Mouse (Mus musculus) CH12.LX (cell line): ENCODE measurements at regions not wholly inside any gene's neighbourhood (a gene's known extent, or its start where the extent isn't known, plus 50 kb on each side); places are given as distances from the start of the nearest gene placed in this dataset.

Source experiments
- DNase-seq: peaks from one replicate; pipeline ENCODE4 v3.0.0-alpha.2; 2013; ENCODE audit errors: extremely low read depth
- H3K27ac ChIP-seq: 2 replicates; pipeline ENCODE4 v1.5.1; 2012; ENCODE audit warnings: low read depth, mild to moderate bottlenecking, control low read depth, moderate library complexity; ENCODE audit not compliant: insufficient read depth
- H3K27me3 ChIP-seq: replicated peaks from 2 replicates; pipeline ENCODE3; 2012; ENCODE audit warnings: inconsistent platforms
- H3K36me3 ChIP-seq, 2 experiments: replicated peaks in 1 of 2; 2 replicates each; pipeline versions ENCODE3 to v1.6.1; 2012; ENCODE audit warnings: inconsistent platforms in 1 of 2, low read length in 1 of 2, mild to moderate bottlenecking in 1 of 2, mixed read lengths in 1 of 2, moderate library complexity in 1 of 2; ENCODE audit not compliant: control insufficient read depth in 1 of 2, insufficient read depth in 1 of 2
- H3K4me1 ChIP-seq, 2 experiments: 2 replicates each; pipeline ENCODE4 v1.6.1; 2012; ENCODE audit warnings: inconsistent platforms in 1 of 2, moderate library complexity in 1 of 2; ENCODE audit not compliant: insufficient read depth in 2 of 2, control insufficient read depth in 1 of 2
- H3K4me2 ChIP-seq: 2 replicates; pipeline ENCODE4 v1.6.1; 2012; ENCODE audit warnings: low read depth, mild to moderate bottlenecking, control low read depth; ENCODE audit not compliant: poor library complexity, insufficient read depth, severe bottlenecking
- H3K4me3 ChIP-seq, 3 experiments: fragments of 150-350 bp in 1 of 3; sonication (generic) in 1 of 3; replicated peaks in 1 of 3; 2 replicates each; pipeline versions ENCODE3 to v1.5.1; 2011 to 2012; ENCODE audit warnings: low read depth in 2 of 3, low read length in 2 of 3, mild to moderate bottlenecking in 2 of 3, moderate library complexity in 2 of 3, control low read depth in 1 of 3, improper control_type of control experiment in 1 of 3, inconsistent platforms in 1 of 3, mixed read lengths in 1 of 3; ENCODE audit not compliant: poor library complexity in 1 of 3
- H3K79me2 ChIP-seq: replicated peaks from 2 replicates; pipeline ENCODE4 v1.6.1; 2012; ENCODE audit warnings: mild to moderate bottlenecking, moderate library complexity; ENCODE audit not compliant: control insufficient read depth, poor library complexity, insufficient read depth, severe bottlenecking; ENCODE audit errors: extremely low read depth
- H3K9ac ChIP-seq: 2 replicates; pipeline ENCODE4 v1.6.1; 2012; ENCODE audit warnings: low read depth, mild to moderate bottlenecking, control low read depth, moderate library complexity; ENCODE audit not compliant: insufficient read depth
- H3K9me3 ChIP-seq: replicated peaks from 2 replicates; pipeline ENCODE3; 2012; ENCODE audit warnings: low read length, inconsistent platforms, mixed read lengths
- BHLHE40 ChIP-seq: IDR thresholded peaks from 2 replicates; pipeline ENCODE4 v1.6.1; 2011; ENCODE audit warnings: mild to moderate bottlenecking, low read depth, low read length, improper control_type of control experiment
- ELF1 ChIP-seq: IDR thresholded peaks from 2 replicates; pipeline ENCODE4 v1.6.1; 2014; ENCODE audit warnings: low read depth, mild to moderate bottlenecking, inconsistent platforms, low read length, improper control_type of control experiment
- EP300 ChIP-seq: IDR thresholded peaks from 2 replicates; pipeline ENCODE4 v1.6.1; 2011; ENCODE audit warnings: low read length, improper control_type of control experiment
- GABPA ChIP-seq: IDR thresholded peaks from 2 replicates; pipeline ENCODE4 v1.6.1; 2012; ENCODE audit warnings: low read depth, low read length, improper control_type of control experiment, inconsistent platforms; ENCODE audit not compliant: insufficient replicate concordance
- JUN ChIP-seq: IDR thresholded peaks from 2 replicates; pipeline ENCODE4 v1.6.1; 2011; ENCODE audit warnings: low read depth, mild to moderate bottlenecking, low read length, improper control_type of control experiment, moderate library complexity; ENCODE audit not compliant: insufficient read depth
- KAT2A ChIP-seq: IDR thresholded peaks from 2 replicates; pipeline ENCODE4 v1.6.1; 2012; ENCODE audit warnings: low read length, improper control_type of control experiment, inconsistent platforms; ENCODE audit not compliant: insufficient replicate concordance
- MAX ChIP-seq: IDR thresholded peaks from 2 replicates; pipeline ENCODE4 v1.6.1; 2011; ENCODE audit warnings: low read length, improper control_type of control experiment
- MAZ ChIP-seq: IDR thresholded peaks from 2 replicates; pipeline ENCODE4 v1.6.1; 2012; ENCODE audit warnings: low read depth, mild to moderate bottlenecking, inconsistent platforms, low read length, improper control_type of control experiment, moderate library complexity
- MEF2A ChIP-seq: IDR thresholded peaks from 2 replicates; pipeline ENCODE4 v1.6.1; 2014; ENCODE audit warnings: low read depth, mild to moderate bottlenecking, inconsistent platforms, low read length, improper control_type of control experiment, borderline replicate concordance
- MXI1 ChIP-seq: IDR thresholded peaks from 2 replicates; pipeline ENCODE4 v1.6.1; 2011; ENCODE audit warnings: mild to moderate bottlenecking, low read depth, low read length, improper control_type of control experiment
- NELFE ChIP-seq: IDR thresholded peaks from 2 replicates; pipeline ENCODE4 v1.6.1; 2011; ENCODE audit warnings: low read depth, low read length, improper control_type of control experiment
- NRF1 ChIP-seq: IDR thresholded peaks from 2 replicates; pipeline ENCODE4 v1.6.1; 2014; ENCODE audit warnings: low read depth, mild to moderate bottlenecking, inconsistent platforms, low read length, improper control_type of control experiment, moderate library complexity
- POLR2AphosphoS2 ChIP-seq: IDR thresholded peaks from 2 replicates; pipeline ENCODE4 v1.6.1; 2011; ENCODE audit warnings: low read depth, low read length, improper control_type of control experiment
- RAD21 ChIP-seq: IDR thresholded peaks from 2 replicates; pipeline ENCODE4 v1.6.1; 2011; ENCODE audit warnings: low read depth, mild to moderate bottlenecking, low read length, improper control_type of control experiment, moderate library complexity
- SMC3 ChIP-seq: IDR thresholded peaks from 2 replicates; pipeline ENCODE4 v1.6.1; 2011; ENCODE audit warnings: low read depth, low read length, improper control_type of control experiment
- USF2 ChIP-seq: conservative IDR thresholded peaks from 2 replicates; pipeline ENCODE4 v1.6.1; 2011; ENCODE audit warnings: low read depth, low read length, improper control_type of control experiment
- ZKSCAN1 ChIP-seq: IDR thresholded peaks from 2 replicates; pipeline ENCODE4 v1.6.1; 2012; ENCODE audit warnings: low read depth, inconsistent platforms, low read length, improper control_type of control experiment, borderline replicate concordance
- dilution Hi-C: fragments of 300-500 bp; cut with MboI; formaldehyde crosslinking; loops from 2 replicates; pipeline ENCODE4 v1.14.3; 2020; ENCODE audit warnings: low sequenced_read_pairs; ENCODE audit not compliant: extremely low pct_unique_long_range_greater_than_20kb, extremely low pct_ligation_motif_present
- in situ Hi-C: fragments of 300-500 bp; cut with MboI; formaldehyde crosslinking; loops from 3 replicates; pipeline ENCODE4 v1.14.3; 2019; ENCODE audit warnings: low sequenced_read_pairs, low pct_ligation_motif_present, low pct_unique_long_range_greater_than_20kb, mixed read lengths

- in situ Hi-C loops (no loop called here), dilution Hi-C loops (no loop called here)
- no peaks in the 10 kb centered on the region for H3K27me3 ChIP-seq
- H3K36me3 ChIP-seq = no peaks in the 10 kb centered on the region
- H3K9me3 ChIP-seq = peaks cover 67% of the 10 kb centered on the region
- DNase-seq = no peak
- H3K9ac ChIP-seq = no peak overlapping the region
- TF ChIP-seq USF2 (no peak), SMC3 (no peak), EP300 (no peak), MAZ (no peak), NELFE (no peak), MEF2A (no peak), ZKSCAN1 (no peak), RAD21 (no peak)
- no peaks in the 10 kb centered on the region for H3K4me1 ChIP-seq
- no peaks in the 10 kb centered on the region for H3K79me2 ChIP-seq
- H3K27ac ChIP-seq = no peak overlapping the region
- H3K4me3 ChIP-seq = no peak overlapping the region
- H3K4me2 ChIP-seq = no peak overlapping the region
Observed at GRCm38 (mm10) chr6:140336414-140336941, 87.4 kb upstream of the Plekha5 start.

DNA sequence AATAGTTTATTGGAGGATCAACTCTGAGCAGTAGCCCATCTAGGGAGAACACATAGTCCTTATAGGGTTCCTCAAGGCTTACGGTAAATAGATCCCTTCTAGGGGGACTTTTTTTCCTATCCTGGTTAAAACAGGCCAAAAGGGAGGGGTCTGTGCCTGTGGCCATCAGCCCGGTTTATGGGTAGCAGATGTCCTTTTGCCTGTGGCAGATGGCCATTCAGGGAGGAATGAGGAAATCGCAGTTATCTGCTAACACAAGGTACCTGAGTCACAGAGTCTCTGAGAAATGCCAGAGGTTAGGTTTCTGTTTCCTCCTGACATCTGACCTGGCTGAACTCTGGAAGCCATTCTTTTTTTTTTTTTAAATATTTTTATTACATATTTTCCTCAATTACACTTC is 90.5 kb upstream of the Plekha5 start:
- no peaks in the 10 kb centered on the region for H3K27me3 ChIP-seq
- H3K79me2 ChIP-seq = no peaks in the 10 kb centered on the region
- no peak overlapping the region for H3K9ac ChIP-seq
- peaks cover 62% of the 10 kb centered on the region for H3K9me3 ChIP-seq
- H3K27ac ChIP-seq = no peak overlapping the region
- TF ChIP-seq MAZ (no peak), NELFE (no peak), JUN (no peak), KAT2A (no peak), MXI1 (no peak), NRF1 (no peak), MAX (no peak), GABPA (no peak), ELF1 (no peak), POLR2AphosphoS2 (no peak), BHLHE40 (no peak)
- in situ Hi-C loops (no loop called here), dilution Hi-C loops (no loop called here)
- H3K4me1 ChIP-seq = no peaks in the 10 kb centered on the region
- H3K4me3 ChIP-seq = no peak overlapping the region
- no peak overlapping the region for H3K4me2 ChIP-seq
- DNase-seq = no peak
- no peaks in the 10 kb centered on the region for H3K36me3 ChIP-seq
